Mouse (Mus musculus): ENCODE measurements around the gene Ptpdc1. TPM values are rescaled to one million over a fixed set of nuclear protein-coding genes. Genes with fewer than 3 reads are reported as not detected.

Gene Ptpdc1
- total RNA-seq (2021) (1 to 10 TPM; 4.6 to 5.6 TPM), polyA plus RNA-seq (2012; rRNA removed) (1.7 and 3.2 TPM in 2 replicates)
- long read RNA-seq, full-length matches to known transcripts: 1 of 6 reads
- long read RNA-seq, partial matches to known transcripts: 2 of 6 reads
- long read RNA-seq, other reads (novel, unspliced or antisense): 3 of 6 reads

DNA sequence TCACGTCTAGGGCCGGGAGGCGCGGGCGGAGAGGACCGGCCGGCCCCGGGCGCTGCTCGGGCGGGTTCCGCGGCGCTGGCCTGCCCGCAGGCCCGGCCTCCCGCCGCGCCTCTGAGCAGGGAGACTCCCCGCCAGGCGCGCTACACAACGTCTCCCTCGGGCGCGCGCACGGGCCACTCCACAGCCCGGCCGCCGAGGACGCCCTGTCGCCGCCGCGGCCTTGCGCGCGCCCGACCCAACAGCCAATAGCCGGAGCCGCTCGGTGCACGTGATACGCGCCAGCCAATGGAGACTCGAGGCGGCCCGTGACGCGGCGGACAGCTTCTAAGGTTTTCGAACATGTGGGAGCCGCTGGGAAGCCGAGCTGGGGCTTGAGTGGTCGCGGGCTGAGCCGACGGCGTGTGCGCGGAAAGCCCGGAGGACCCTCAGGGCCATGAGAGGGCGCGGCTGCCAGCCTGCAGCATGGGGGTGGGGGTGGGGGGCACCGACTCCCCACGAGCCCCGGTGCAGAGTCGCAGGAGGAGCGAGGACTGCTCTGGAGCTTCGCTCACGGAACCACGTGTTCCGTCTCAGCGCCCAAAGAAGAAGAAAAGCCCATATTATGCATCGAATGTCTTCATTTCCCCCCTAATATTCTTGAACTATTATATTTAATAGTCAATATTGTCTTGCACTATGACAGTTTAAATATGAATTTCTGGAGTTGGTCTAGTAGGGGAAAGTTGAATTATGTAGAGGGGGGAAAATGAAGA is at the start of gene Ptpdc1:
Gene Ptpdc1, minus strand, starts transcription at position 232 of the 752 bp plus-strand sequence.
- peak within 1 kb of the TSS; percentile 84 for H3K4me3 ChIP-seq
- H3K79me2 ChIP-seq (replicated peaks; ENCODE audit: control insufficient read depth, insufficient read depth, low read length): no peaks in the 10 kb centered on the region
- H3K4me1 ChIP-seq (ENCODE audit: control insufficient read depth, insufficient read depth, low read length): peaks cover 1% of the 10 kb centered on the region; the same call in 1 of the 2 replicates
- peak; percentile 99 for DNase-seq
- H3K9ac ChIP-seq (ENCODE audit: low read depth, low read length): peak within 1 kb of the TSS; percentile 82
- H3K27me3 ChIP-seq (ENCODE audit: control insufficient read depth, insufficient read depth, low read length): no peaks in the 10 kb centered on the region
- intact Hi-C loops (cut with DNase I): loop anchor here (5.0 kb wide), 1 partner anchor 252 kb away; no protein-coding TSS in a partner anchor
- 1% methylated on average over 67 of the region's 76 CpGs for WGBS
- TF ChIP-seq POLR2A (IDR thresholded peaks at IDR 0.05; ENCODE audit: insufficient read depth, low read depth, low read length) (no peak), EP300 (IDR thresholded peaks at IDR 0.05; ENCODE audit: insufficient read depth, low read depth, low read length) (no peak), CTCF (IDR thresholded peaks at IDR 0.05) (no peak)
- no peaks in the 10 kb centered on the region for H3K36me3 ChIP-seq (ENCODE audit: control insufficient read depth, insufficient read depth, low read length)
- H3K27ac ChIP-seq: peak within 1 kb of the TSS; percentile 96

GRCm38 (mm10) chr13:48674609-48675008 is 49.1 kb upstream of the Ptpdc1 start:
- H3K27ac ChIP-seq: no peak overlapping the region
- H3K36me3 ChIP-seq (ENCODE audit: control insufficient read depth, insufficient read depth, low read length): no peaks in the 10 kb centered on the region
- TF ChIP-seq EP300 (IDR thresholded peaks at IDR 0.05; ENCODE audit: insufficient read depth, low read depth, low read length): no peak
- no peak for TF ChIP-seq POLR2A (IDR thresholded peaks at IDR 0.05; ENCODE audit: insufficient read depth, low read depth, low read length)
- TF ChIP-seq CTCF (IDR thresholded peaks at IDR 0.05): no peak
- intact Hi-C loops (cut with DNase I): no loop called here
- H3K79me2 ChIP-seq (replicated peaks; ENCODE audit: control insufficient read depth, insufficient read depth, low read length): no peaks in the 10 kb centered on the region
- 81% methylated on average over 5 of the region's 5 CpGs for WGBS
- H3K27me3 ChIP-seq (ENCODE audit: control insufficient read depth, insufficient read depth, low read length): peaks cover 7% of the 10 kb centered on the region; the same call in 1 of the 2 replicates
- no peak overlapping the region for H3K9ac ChIP-seq (ENCODE audit: low read depth, low read length)
- no peaks in the 10 kb centered on the region for H3K4me1 ChIP-seq (ENCODE audit: control insufficient read depth, insufficient read depth, low read length)
- no peak overlapping the region for H3K4me3 ChIP-seq
- no peak for DNase-seq

DNA sequence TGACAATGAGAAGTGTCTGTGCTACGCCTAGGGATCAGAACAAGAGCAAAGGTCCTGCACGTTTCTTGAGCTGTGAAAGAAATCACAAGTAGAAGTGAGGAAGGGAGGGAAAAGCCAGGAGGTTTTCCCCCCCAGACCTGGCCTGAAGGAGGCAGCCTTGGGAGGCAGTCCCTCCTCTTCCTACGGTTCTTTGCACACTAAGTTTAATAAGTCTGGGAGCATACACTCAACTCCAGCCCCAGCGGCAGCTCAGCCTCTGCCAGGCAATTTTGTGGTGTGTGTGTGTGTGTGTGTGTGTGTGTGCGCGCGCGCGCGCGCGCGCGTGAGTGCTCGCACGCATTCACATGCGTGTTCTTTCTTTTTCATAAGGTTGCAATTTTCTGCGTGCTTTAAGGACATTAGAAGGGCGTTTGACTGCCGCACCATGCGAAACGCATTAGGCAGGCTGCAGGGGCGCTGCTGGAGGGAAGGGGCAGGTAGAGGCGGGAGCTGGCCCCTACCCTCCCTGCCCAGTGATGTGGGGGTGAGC is 46.9 kb upstream of the Ptpdc1 start:
- WGBS: 2% methylated on average over 24 of the region's 24 CpGs

GRCm38 (mm10) chr13:48668976-48669534 is 43.6 kb upstream of the Ptpdc1 start:
- H3K27ac ChIP-seq: no peak overlapping the region
- peak overlapping the region; percentile 26; the same call in 1 of the 2 replicates for H3K4me3 ChIP-seq
- intact Hi-C loops (cut with DNase I): no loop called here
- 2% methylated on average over 34 of the region's 34 CpGs for WGBS
- H3K27me3 ChIP-seq (ENCODE audit: control insufficient read depth, insufficient read depth, low read length): peaks cover 28% of the 10 kb centered on the region
- no peaks in the 10 kb centered on the region for H3K36me3 ChIP-seq (ENCODE audit: control insufficient read depth, insufficient read depth, low read length)
- no peak overlapping the region for H3K9ac ChIP-seq (ENCODE audit: low read depth, low read length)
- no peak for TF ChIP-seq EP300 (IDR thresholded peaks at IDR 0.05; ENCODE audit: insufficient read depth, low read depth, low read length)
- H3K4me1 ChIP-seq (ENCODE audit: control insufficient read depth, insufficient read depth, low read length): no peaks in the 10 kb centered on the region
- H3K79me2 ChIP-seq (replicated peaks; ENCODE audit: control insufficient read depth, insufficient read depth, low read length): no peaks in the 10 kb centered on the region
- peak in 1 of 2 experiments; percentile 34 for DNase-seq

More for the DNA sequence above, 46.9 kb upstream of the Ptpdc1 start:
- intact Hi-C loops (cut with DNase I): no loop called here
- DNase-seq: no peak
- H3K4me1 ChIP-seq (ENCODE audit: control insufficient read depth, insufficient read depth, low read length): no peaks in the 10 kb centered on the region
- H3K79me2 ChIP-seq (replicated peaks; ENCODE audit: control insufficient read depth, insufficient read depth, low read length): no peaks in the 10 kb centered on the region
- no peak for TF ChIP-seq CTCF (IDR thresholded peaks at IDR 0.05)
- TF ChIP-seq EP300 (IDR thresholded peaks at IDR 0.05; ENCODE audit: insufficient read depth, low read depth, low read length): no peak
- TF ChIP-seq POLR2A (IDR thresholded peaks at IDR 0.05; ENCODE audit: insufficient read depth, low read depth, low read length): no peak
- peaks cover 13% of the 10 kb centered on the region for H3K27me3 ChIP-seq (ENCODE audit: control insufficient read depth, insufficient read depth, low read length)
- no peak overlapping the region for H3K27ac ChIP-seq
- no peaks in the 10 kb centered on the region for H3K36me3 ChIP-seq (ENCODE audit: control insufficient read depth, insufficient read depth, low read length)
- no peak overlapping the region for H3K4me3 ChIP-seq
- H3K9ac ChIP-seq (ENCODE audit: low read depth, low read length): no peak overlapping the region

DNA sequence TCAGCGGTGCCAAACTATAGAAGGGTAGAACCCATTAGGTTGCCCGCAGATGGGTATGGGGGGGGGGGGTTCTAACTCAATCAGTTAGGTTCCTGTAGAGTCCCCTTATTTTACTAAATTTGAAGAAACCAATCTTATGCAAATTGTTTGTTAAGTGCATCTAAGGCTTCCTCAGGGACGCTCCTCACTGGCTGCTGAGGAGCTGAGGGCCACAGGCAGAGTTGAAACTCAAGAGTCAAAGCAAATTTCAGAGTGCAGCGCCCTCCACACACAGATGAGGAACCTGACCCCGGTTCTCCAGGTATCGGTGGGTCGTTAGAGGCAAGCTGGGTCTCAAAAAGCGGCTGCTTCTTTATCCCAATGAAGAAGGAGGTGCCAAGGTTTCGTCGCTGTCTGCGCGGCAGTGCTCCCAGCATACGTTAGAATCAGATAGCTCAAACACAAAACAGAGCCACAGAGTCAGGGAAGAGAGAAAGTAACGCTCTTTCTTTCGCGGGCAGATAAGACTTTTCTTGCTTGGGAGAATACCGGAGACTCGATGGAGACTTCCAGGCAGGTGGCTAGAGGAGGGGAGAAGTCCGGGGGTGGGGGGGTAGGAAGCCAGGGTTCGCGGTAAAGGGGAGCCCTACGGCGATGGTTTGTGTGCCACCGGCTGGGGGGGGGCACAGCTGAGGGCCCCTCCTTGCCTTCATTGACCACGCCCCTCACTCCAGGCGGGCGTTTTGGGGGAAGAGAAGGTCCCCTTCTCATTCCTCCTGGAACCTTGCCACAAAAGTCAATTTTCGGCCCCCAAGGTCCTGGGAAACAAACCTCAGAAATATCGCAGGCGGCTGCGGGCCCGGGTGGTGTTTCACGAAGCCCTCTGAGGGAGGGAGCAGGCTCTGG is 42.9 kb upstream of the Ptpdc1 start:
- H3K27ac ChIP-seq: no peak overlapping the region
- H3K27me3 ChIP-seq (ENCODE audit: control insufficient read depth, insufficient read depth, low read length): peaks cover 34% of the 10 kb centered on the region
- H3K36me3 ChIP-seq (ENCODE audit: control insufficient read depth, insufficient read depth, low read length): no peaks in the 10 kb centered on the region
- DNase-seq: no peak
- H3K9ac ChIP-seq (ENCODE audit: low read depth, low read length): no peak overlapping the region
- no peaks in the 10 kb centered on the region for H3K79me2 ChIP-seq (replicated peaks; ENCODE audit: control insufficient read depth, insufficient read depth, low read length)
- TF ChIP-seq CTCF (IDR thresholded peaks at IDR 0.05) (no peak), POLR2A (IDR thresholded peaks at IDR 0.05; ENCODE audit: insufficient read depth, low read depth, low read length) (no peak)
- intact Hi-C loops (cut with DNase I): no loop called here
- H3K4me3 ChIP-seq: no peak overlapping the region
- H3K4me1 ChIP-seq (ENCODE audit: control insufficient read depth, insufficient read depth, low read length): no peaks in the 10 kb centered on the region
- 6% methylated on average over 33 of the region's 33 CpGs for WGBS

Data from heart, adult 2 months (tissue).